ENCODE assay signal across 8 mouse cellular contexts in genomic region chr13:73159865-73160264, GRCm38 (mm10).
DNase-seq lines count a peak whose midpoint lies in the region; ATAC-seq and TF ChIP-seq lines count a peak whose summit lies in the region.

No protein-coding gene starts in this region.

- peak overlapping the region; percentile 60; the same call in 1 of the 2 replicates for H3K9ac ChIP-seq in heart, embryonic 11.5 days (ENCODE audit: low read depth, low read length)
- H3K9ac ChIP-seq in limb, embryonic 12.5 days (replicated peaks) = peak overlapping the region; percentile 32

- no peak for TF ChIP-seq CTCF in gastrocnemius, adult 2 months (IDR thresholded peaks at IDR 0.05)

- intact Hi-C loops in gastrocnemius, adult 2 months (cut with DNase I) = loop anchor here (1.0 to 2.0 kb wide), 2 partner anchors 191 to 245 kb away; no protein-coding TSS in a partner anchor

- H3K27ac ChIP-seq in heart, embryonic 11.5 days (ENCODE audit: low read depth, low read length) = no peak overlapping the region
- H3K27ac ChIP-seq in limb, embryonic 12.5 days = no peak overlapping the region
- no peak overlapping the region for H3K27ac ChIP-seq in gastrocnemius, adult 2 months

- DNase-seq in heart, adult 8-10 months (ENCODE audit: low spot score) = no peak
- DNase-seq in urinary bladder, postnatal 14 days (ENCODE audit: low spot score) = peak; percentile 7
- no peak for DNase-seq in urinary bladder, postnatal 10 days (ENCODE audit: low spot score)
- DNase-seq in telencephalon, adult 2 months (ENCODE audit: low read depth, low spot score) = peak; percentile 2
- DNase-seq in frontal cortex, postnatal 10 days (ENCODE audit: low spot score in 2 of 2) = no peak
- no peak for DNase-seq in gastrocnemius, adult 2 months

- no peak for ATAC-seq in heart, embryonic 11.5 days (replicated peaks; ENCODE audit: insufficient number of reproducible peaks, low FRiP score, low TSS enrichment)
- peak; percentile 15; the same call in 1 of the 2 replicates for ATAC-seq in limb, embryonic 12.5 days (ENCODE audit: insufficient number of reproducible peaks, insufficient read depth, low FRiP score, low TSS enrichment, low read depth)

- 0 out of 2 replicates have a peak, but pooled peaks cover 3% of the 10 kb centered on the region for H3K27me3 ChIP-seq in heart, embryonic 11.5 days (ENCODE audit: control insufficient read depth, insufficient read depth, low read length)
- peaks cover 10% of the 10 kb centered on the region for H3K27me3 ChIP-seq in limb, embryonic 12.5 days

- H3K4me1 ChIP-seq in heart, embryonic 11.5 days (ENCODE audit: control insufficient read depth, insufficient read depth, low read length) = peaks cover 4% of the 10 kb centered on the region; the same call in 1 of the 2 replicates
- 0 out of 2 replicates have a peak, but pooled peaks cover 5% of the 10 kb centered on the region for H3K4me1 ChIP-seq in limb, embryonic 12.5 days (replicated peaks)

- H3K9me3 ChIP-seq in heart, embryonic 11.5 days (replicated peaks; ENCODE audit: control insufficient read depth, low read length) = no peaks in the 10 kb centered on the region
- H3K9me3 ChIP-seq in limb, embryonic 12.5 days = no peaks in the 10 kb centered on the region

- H3K4me2 ChIP-seq in heart, embryonic 11.5 days = peak overlapping the region; percentile 65
- peak overlapping the region; percentile 55 for H3K4me2 ChIP-seq in limb, embryonic 12.5 days

- 6% methylated on average over 9 of the region's 9 CpGs for WGBS in heart, embryonic 11.5 days (ENCODE audit: insufficient replicate concordance)
- 7% methylated on average over 9 of the region's 9 CpGs for WGBS in limb, embryonic 12.5 days

- no peaks in the 10 kb centered on the region for H3K36me3 ChIP-seq in heart, embryonic 11.5 days (ENCODE audit: control insufficient read depth, insufficient read depth, low read length)
- H3K36me3 ChIP-seq in limb, embryonic 12.5 days = no peaks in the 10 kb centered on the region

- H3K4me3 ChIP-seq in heart, embryonic 11.5 days (ENCODE audit: low read depth, low read length) = peak overlapping the region; percentile 25
- peak overlapping the region; percentile 25 for H3K4me3 ChIP-seq in limb, embryonic 12.5 days (replicated peaks)
- no peak overlapping the region for H3K4me3 ChIP-seq in gastrocnemius, adult 2 months

Comparison
In these comparisons a context has a peak if more than half of its experiments do, and no peak if none do; other contexts are left out.
1. DNase-seq: peak in urinary bladder, postnatal 14 days (single experiment) and telencephalon, adult 2 months (single experiment); none in heart, adult 8-10 months (single experiment), urinary bladder, postnatal 10 days (single experiment), frontal cortex, postnatal 10 days (0 of 2) and gastrocnemius, adult 2 months (single experiment).